Mouse (Mus musculus): ENCODE results near the gene Myl6.

DNA sequence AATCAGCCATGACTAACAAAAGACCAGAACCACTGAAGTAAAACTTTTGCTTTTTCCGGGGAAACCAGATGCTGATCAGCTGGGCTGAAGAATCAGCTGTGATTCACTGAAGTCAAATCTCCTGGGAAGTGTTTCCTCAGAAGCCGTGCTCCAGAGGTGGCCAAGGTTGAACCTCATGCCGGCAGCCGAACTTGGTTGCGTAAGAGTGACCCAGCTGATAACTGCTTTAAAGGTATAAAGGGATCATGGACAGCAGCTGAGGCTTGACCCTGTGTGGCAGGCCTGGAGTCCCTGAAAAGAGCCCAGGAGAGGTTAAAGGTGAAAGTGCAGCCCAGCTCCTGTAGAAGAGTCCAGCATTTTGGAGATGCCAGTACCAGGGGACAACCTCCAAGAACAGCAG is 8.4 kb upstream of the Myl6 start:
- TF ChIP-seq POLR2A (IDR thresholded peaks at IDR 0.05; ENCODE audit: low read depth, low read length) (no peak), CTCF (IDR thresholded peaks at IDR 0.05; ENCODE audit: extremely low read depth, insufficient read depth, insufficient read length, insufficient replicate concordance) (no peak)
